Mouse (Mus musculus): ENCODE results near the gene Pcyox1. TPM values are rescaled to one million over a fixed set of nuclear protein-coding genes. Genes with fewer than 3 reads are reported as not detected.

Gene Pcyox1
- polyA plus RNA-seq, 1 experiment: 10.3 TPM

GRCm38 (mm10) chr6:86370093-86370713 lies 26.8 kb downstream of the Pcyox1 start:
- 76% methylated on average over 3 of the region's 3 CpGs for WGBS
- H3K4me3 ChIP-seq (ENCODE audit: extremely low read depth, insufficient read depth, insufficient read length): no peak overlapping the region

GRCm38 (mm10) chr6:86368479-86368878 lies 28.5 kb downstream of the Pcyox1 start:
- TF ChIP-seq POLR2A (IDR thresholded peaks at IDR 0.05; ENCODE audit: low read depth, low read length) (no peak), CTCF (IDR thresholded peaks at IDR 0.05; ENCODE audit: extremely low read depth, insufficient read depth, insufficient read length, insufficient replicate concordance) (no peak)
- no peak overlapping the region for H3K4me3 ChIP-seq (ENCODE audit: extremely low read depth, insufficient read depth, insufficient read length)
- WGBS: 93% methylated on average over 5 of the region's 5 CpGs

More at GRCm38 (mm10) chr6:86370093-86370713, 26.8 kb downstream of the Pcyox1 start:
- H3K36me3 ChIP-seq (ENCODE audit: control insufficient read depth, insufficient read depth, low read length): 0 out of 2 replicates have a peak, but pooled peaks cover 1% of the 10 kb centered on the region
- no peaks in the 10 kb centered on the region for H3K27me3 ChIP-seq (ENCODE audit: control insufficient read depth, insufficient read depth, low read length)
- no peak for TF ChIP-seq CTCF (IDR thresholded peaks at IDR 0.05; ENCODE audit: extremely low read depth, insufficient read depth, insufficient read length, insufficient replicate concordance)
- no peak for TF ChIP-seq POLR2A (IDR thresholded peaks at IDR 0.05; ENCODE audit: low read depth, low read length)
- peaks cover 7% of the 10 kb centered on the region; the same call in 1 of the 2 replicates for H3K4me1 ChIP-seq (ENCODE audit: control insufficient read depth, insufficient read depth, insufficient read length)
- no peak overlapping the region for H3K27ac ChIP-seq (ENCODE audit: insufficient read depth, low read length)
- no peak for DNase-seq (ENCODE audit: low read depth in 1 of 2, low spot score in 2 of 2)

GRCm38 (mm10) chr6:86366853-86367249 lies 30.1 kb downstream of the Pcyox1 start:
- no peak overlapping the region for H3K27ac ChIP-seq (ENCODE audit: insufficient read depth, low read length)
- H3K4me1 ChIP-seq (ENCODE audit: control insufficient read depth, insufficient read depth, insufficient read length): peaks cover 7% of the 10 kb centered on the region; the same call in 1 of the 2 replicates
- DNase-seq (ENCODE audit: low read depth in 1 of 2, low spot score in 2 of 2): no peak
- H3K27me3 ChIP-seq (ENCODE audit: control insufficient read depth, insufficient read depth, low read length): no peaks in the 10 kb centered on the region
- H3K36me3 ChIP-seq (ENCODE audit: control insufficient read depth, insufficient read depth, low read length): 0 out of 2 replicates have a peak, but pooled peaks cover 1% of the 10 kb centered on the region
- no peak for TF ChIP-seq CTCF (IDR thresholded peaks at IDR 0.05; ENCODE audit: extremely low read depth, insufficient read depth, insufficient read length, insufficient replicate concordance)
- no peak for TF ChIP-seq POLR2A (IDR thresholded peaks at IDR 0.05; ENCODE audit: low read depth, low read length)
- 82% methylated on average over 2 of the region's 2 CpGs for WGBS
- H3K4me3 ChIP-seq (ENCODE audit: extremely low read depth, insufficient read depth, insufficient read length): no peak overlapping the region

More at GRCm38 (mm10) chr6:86368479-86368878, 28.5 kb downstream of the Pcyox1 start:
- Histone ChIP-seq H3K4me1 (ENCODE audit: control insufficient read depth, insufficient read depth, insufficient read length) (peaks cover 7% of the 10 kb centered on the region; the same call in 1 of the 2 replicates), H3K27me3 (ENCODE audit: control insufficient read depth, insufficient read depth, low read length) (no peaks in the 10 kb centered on the region), H3K36me3 (ENCODE audit: control insufficient read depth, insufficient read depth, low read length) (0 out of 2 replicates have a peak, but pooled peaks cover 1% of the 10 kb centered on the region), H3K27ac (ENCODE audit: insufficient read depth, low read length) (no peak overlapping the region)
- no peak for DNase-seq (ENCODE audit: low read depth in 1 of 2, low spot score in 2 of 2)

DNA sequence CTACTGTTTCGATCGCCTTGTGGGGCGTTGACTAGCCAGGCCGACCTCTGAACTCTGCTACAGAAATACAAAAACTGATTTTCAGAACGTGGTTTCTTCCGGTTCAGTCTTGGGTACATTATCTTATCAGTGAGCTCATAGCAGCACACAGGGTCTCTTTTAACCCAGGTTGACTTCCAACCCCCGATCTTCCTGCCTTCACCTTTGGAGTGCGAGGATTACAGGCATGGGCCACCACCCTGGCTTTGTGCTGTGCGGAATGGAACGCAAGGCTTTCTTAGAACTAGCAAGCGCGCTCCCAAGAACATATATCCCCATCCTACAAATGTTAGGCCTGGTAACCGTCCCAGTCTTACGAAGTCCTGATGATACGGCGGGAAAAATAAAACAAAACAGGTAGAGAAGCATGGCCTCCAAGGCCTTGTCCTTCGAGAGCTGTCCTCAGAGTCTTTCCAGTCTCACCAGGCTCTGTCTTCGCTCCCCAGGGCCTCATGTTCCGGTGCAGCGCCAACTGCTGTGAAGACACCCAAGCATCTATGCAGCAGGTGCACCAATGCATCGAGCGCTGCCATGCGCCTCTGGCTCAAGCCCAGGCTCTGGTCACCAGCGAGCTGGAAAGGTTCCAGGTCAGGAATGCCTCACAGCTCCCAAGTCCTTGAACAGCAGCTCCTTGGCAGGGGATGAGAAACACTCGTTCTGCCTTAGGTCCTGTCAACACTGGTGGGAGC lies 30.7 kb downstream of the Pcyox1 start:
- DNase-seq (ENCODE audit: low read depth in 1 of 2, low spot score in 2 of 2): no peak
- Histone ChIP-seq H3K36me3 (ENCODE audit: control insufficient read depth, insufficient read depth, low read length) (0 out of 2 replicates have a peak, but pooled peaks cover 1% of the 10 kb centered on the region), H3K4me3 (ENCODE audit: extremely low read depth, insufficient read depth, insufficient read length) (peak overlapping the region; percentile 67), H3K4me1 (ENCODE audit: control insufficient read depth, insufficient read depth, insufficient read length) (peaks cover 7% of the 10 kb centered on the region; the same call in 1 of the 2 replicates), H3K27ac (ENCODE audit: insufficient read depth, low read length) (peak overlapping the region; percentile 85), H3K27me3 (ENCODE audit: control insufficient read depth, insufficient read depth, low read length) (no peaks in the 10 kb centered on the region)
- TF ChIP-seq POLR2A (IDR thresholded peaks at IDR 0.05; ENCODE audit: low read depth, low read length) (no peak), CTCF (IDR thresholded peaks at IDR 0.05; ENCODE audit: extremely low read depth, insufficient read depth, insufficient read length, insufficient replicate concordance) (no peak)
- 49% methylated on average over 25 of the region's 25 CpGs for WGBS

DNA sequence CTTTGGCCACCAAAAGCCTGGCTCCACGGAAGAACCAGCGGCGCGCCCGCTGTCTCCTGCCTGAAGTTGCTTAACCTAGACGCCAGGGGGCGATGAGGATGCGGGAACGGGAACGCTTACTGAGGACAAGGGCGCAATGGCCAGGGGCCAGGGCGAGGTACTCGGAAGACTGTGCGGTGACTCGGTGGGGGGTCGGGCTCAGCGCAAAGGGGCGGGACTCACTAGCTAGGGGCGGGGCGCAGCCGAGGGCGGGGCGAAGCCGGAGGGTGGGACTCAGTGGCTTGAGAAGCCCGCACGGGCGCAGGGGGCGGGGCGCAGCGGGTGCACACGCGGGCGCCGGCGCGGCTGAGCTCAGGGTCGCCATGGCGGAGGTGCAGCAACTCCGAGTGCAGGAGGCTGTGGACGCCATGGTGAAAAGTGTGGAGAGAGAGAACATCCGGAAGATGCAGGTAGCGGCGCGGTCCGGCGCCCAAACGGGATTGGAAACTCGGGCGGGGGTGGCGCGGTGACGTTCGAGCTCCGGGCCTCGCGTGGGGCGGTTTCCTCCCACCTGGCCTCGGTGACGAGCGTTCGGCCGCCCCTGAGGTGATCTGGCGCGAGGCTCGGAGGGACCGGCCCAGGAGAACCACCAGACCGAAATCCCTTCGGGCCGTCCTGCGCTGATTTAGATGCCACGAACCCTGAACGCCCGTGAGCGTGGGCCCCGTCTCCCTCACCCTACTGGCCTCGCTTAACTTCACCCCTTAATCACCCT lies 31.4 kb downstream of the Pcyox1 start, which contains the start of gene Fam136a:
TSS of gene Fam136a (plus strand) at position 276 of the 754 bp plus-strand sequence.
- Histone ChIP-seq H3K27me3 (ENCODE audit: control insufficient read depth, insufficient read depth, low read length) (no peaks in the 10 kb centered on the region), H3K36me3 (ENCODE audit: control insufficient read depth, insufficient read depth, low read length) (0 out of 2 replicates have a peak, but pooled peaks cover 1% of the 10 kb centered on the region), H3K27ac (ENCODE audit: insufficient read depth, low read length) (peak within 1 kb of the TSS; percentile 85), H3K4me3 (ENCODE audit: extremely low read depth, insufficient read depth, insufficient read length) (peak within 1 kb of the TSS; percentile 67), H3K4me1 (ENCODE audit: control insufficient read depth, insufficient read depth, insufficient read length) (peaks cover 4% of the 10 kb centered on the region; the same call in 1 of the 2 replicates)
- TF ChIP-seq POLR2A (IDR thresholded peaks at IDR 0.05; ENCODE audit: low read depth, low read length): peak; percentile 68
- TF ChIP-seq CTCF (IDR thresholded peaks at IDR 0.05; ENCODE audit: extremely low read depth, insufficient read depth, insufficient read length, insufficient replicate concordance): peak; percentile 88
- peak; percentile 92 to 93 for DNase-seq (ENCODE audit: low read depth in 1 of 2, low spot score in 2 of 2)
- WGBS: under 1% methylated on average over 76 of the region's 76 CpGs

GRCm38 (mm10) chr6:86364442-86365141 lies 32.4 kb downstream of the Pcyox1 start:
- Histone ChIP-seq H3K4me1 (ENCODE audit: control insufficient read depth, insufficient read depth, insufficient read length) (peaks cover 3% of the 10 kb centered on the region; the same call in 1 of the 2 replicates), H3K27me3 (ENCODE audit: control insufficient read depth, insufficient read depth, low read length) (no peaks in the 10 kb centered on the region), H3K4me3 (ENCODE audit: extremely low read depth, insufficient read depth, insufficient read length) (peak overlapping the region; percentile 67), H3K36me3 (ENCODE audit: control insufficient read depth, insufficient read depth, low read length) (0 out of 2 replicates have a peak, but pooled peaks cover 1% of the 10 kb centered on the region), H3K27ac (ENCODE audit: insufficient read depth, low read length) (0 out of 2 replicates have a peak overlapping the region, but pooled peaks have one; percentile 24)
- DNase-seq (ENCODE audit: low read depth in 1 of 2, low spot score in 2 of 2): peak; percentile 53 to 69
- under 1% methylated on average over 17 of the region's 17 CpGs for WGBS
- no peak for TF ChIP-seq POLR2A (IDR thresholded peaks at IDR 0.05; ENCODE audit: low read depth, low read length)
- peak; percentile 74; the same call in 1 of the 2 replicates for TF ChIP-seq CTCF (IDR thresholded peaks at IDR 0.05; ENCODE audit: extremely low read depth, insufficient read depth, insufficient read length, insufficient replicate concordance)

Data from spleen, adult 2 months (tissue).